Mouse (Mus musculus): Measurements from ENCODE around the gene Prkn.

Prkn gene

DNA sequence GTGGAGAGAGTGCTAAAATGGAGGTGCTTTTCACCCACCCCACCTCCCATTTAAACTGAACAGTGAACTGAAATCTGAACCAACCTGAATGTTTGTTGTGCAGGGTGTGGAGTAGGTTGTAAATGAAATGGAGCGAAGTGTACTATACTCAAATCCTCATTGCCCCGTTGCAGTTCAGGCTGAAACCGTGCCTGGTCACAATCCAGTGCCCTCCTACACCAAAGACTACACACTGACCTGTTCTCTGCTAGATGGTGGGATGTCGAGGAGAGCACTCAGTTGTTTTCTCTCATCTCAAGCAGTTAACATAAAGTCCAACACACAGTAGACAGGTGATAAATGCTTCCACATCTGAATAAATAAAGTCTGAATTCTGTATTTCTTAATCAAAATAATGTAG lies 574.1 kb downstream of the Prkn start:
- DNase-seq, result no peak

DNA sequence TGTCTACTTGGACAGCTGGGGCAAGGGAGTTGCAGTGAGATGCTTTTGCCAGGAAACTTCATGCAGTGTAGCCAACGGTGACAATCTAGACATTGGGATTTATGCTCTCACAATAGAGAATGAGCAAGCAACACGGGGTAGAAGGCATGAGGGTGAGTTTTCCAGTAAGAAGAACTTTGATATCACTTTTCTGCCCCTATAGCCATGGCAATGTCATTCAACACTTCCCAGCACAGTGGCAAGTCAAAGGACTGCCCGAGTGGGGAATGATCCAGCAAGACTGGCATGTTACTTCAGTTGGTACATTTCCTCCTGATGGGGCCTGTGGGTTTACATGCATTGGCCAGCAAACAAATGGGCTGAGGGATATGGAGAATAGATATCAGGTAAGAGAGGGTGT lies 577.0 kb downstream of the Prkn start:
- DNase-seq, result no peak

GRCm38 (mm10) chr17:11419484-11419883 lies 579.3 kb downstream of the Prkn start:
- DNase-seq, result no peak

DNA sequence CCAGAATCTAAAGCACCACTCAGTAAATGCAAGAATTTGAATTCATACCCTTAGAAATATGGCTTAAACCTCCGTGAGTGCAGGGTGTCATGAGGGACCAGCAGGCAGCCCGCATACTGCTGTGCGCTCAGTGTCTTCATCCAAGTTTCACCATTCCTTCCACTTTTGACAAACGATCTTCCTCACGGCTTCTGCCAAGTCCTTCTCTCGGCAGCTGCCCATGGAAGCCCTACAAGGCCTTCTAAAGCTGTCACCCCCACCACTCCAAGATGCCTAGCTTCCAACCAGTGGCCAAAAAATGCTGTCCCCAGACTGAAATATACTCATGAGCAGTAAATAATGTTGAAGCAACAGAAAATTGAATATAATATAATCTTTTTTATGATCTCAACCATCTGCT lies 580.7 kb downstream of the Prkn start:
- DNase-seq, result no peak

DNA sequence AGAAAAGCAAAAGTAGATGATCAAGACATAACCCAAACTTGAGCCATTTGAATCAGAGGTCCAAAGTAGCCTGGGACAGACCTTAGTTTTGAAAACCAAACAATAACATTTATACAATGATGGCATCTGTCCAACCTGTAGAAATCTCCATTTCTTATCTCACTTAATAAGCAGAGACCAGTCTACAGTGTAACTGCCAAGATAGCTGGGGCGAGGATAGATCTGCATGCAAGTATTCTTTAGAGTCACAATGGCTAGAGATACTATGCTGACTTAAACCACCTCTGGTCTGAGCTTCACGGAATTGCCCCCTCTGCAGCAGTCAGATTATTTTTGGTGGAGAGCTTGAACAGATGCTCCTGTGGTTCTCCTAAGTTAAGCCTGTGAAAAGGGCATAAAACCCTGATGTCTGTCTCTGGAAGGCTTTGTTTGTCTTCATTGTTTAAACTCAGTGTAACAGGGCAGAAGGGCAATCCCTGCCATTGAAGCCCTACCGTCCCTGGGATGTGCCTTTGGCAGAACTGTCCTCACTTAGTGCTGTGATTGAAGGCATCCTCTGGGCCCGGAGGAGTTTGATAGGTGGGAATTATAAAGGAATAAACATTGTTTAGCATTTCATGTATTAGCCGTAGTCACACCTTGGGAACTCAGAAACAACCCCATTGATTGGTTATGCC lies 581.2 kb downstream of the Prkn start:
- no peak for DNase-seq

GRCm38 (mm10) chr17:11431323-11431722 lies 591.1 kb downstream of the Prkn start:
- no peak for DNase-seq

DNA sequence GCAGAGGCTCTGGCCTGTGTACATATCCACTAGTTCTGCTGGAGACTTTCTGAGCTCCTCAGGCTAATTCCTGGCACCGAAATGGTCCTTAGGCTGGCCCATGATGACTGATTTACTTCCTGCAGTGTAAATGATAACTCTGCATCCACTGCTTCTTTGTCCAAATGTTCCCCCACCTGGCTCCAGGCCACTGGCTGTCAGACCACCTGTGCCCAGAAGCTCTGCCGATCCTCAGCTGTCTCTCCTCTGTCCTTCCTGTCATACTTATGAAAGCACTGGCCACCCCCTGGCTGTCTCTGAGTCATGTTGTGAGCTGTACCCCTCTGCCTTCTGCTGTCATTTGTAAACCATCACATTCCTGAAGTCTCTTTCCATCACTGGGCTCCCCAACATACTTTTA lies 592.4 kb downstream of the Prkn start:
- no peak for DNase-seq

- no peak for DNase-seq
Measured at GRCm38 (mm10) chr17:11462721-11463120, 622.5 kb downstream of the Prkn start.

DNA sequence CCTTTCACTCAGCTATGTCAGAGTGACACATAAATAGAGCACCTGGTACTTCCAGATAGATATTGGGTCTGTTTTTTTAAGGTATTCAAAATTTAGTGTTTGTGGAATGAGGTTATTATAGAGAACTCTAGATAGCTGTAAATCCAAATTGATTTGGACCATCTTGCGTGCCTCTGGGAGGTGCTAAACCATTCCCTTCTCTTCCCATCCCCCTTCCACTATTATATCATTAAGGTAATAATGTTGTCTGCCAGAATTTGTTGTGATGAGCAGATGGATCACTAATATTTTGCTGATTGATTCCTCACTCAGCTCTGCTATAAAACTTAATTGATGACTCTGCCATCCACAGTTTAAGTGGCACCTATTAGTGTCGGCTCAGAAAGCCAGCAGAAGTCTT lies 625.9 kb downstream of the Prkn start:
- DNase-seq, result no peak

- no peak for DNase-seq
Measured at GRCm38 (mm10) chr17:11468624-11469023, 628.4 kb downstream of the Prkn start.

DNA sequence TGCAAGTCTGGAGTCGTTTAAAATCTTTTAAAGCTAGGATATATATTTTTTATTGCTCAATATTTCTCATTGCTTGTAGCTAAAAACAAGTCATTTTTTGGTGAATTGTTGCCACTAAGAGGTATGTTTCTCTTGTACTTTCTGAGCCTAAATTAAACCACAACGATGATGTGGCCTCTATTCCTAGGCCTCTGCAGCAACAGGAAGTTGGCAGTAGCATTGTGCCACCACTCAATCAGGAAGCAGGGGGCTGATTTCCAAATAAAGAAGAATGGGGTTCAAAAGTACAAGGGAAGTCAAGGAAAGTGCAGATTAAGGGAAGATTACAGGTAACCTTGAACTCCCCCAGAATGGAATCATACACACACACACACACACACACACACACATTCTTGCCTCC lies 642.8 kb downstream of the Prkn start:
- DNase-seq, result no peak

DNA sequence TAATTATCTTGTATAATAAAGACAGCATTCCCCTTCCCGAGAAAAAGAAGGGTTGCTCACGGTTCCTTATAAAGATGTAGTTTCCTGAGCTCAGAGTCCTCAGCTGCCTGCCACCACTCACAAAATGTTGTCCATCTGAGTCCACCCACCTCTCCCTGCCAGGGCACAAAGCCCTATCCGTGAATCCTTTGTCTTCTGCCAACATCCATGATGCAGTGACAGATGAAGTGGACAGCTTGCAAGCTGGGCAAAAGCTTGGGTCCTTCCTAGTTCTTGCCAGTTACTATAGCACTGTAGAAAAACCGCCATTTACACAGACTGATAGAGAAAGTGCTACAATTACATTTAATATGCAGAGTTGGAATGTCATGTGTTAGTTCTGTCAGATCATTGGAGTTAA lies 649.9 kb downstream of the Prkn start:
- DNase-seq, result no peak

GRCm38 (mm10) chr17:11502556-11502955 lies 662.4 kb downstream of the Prkn start:
- no peak for DNase-seq

GRCm38 (mm10) chr17:11504496-11504895 lies 664.3 kb downstream of the Prkn start:
- no peak for DNase-seq

DNA sequence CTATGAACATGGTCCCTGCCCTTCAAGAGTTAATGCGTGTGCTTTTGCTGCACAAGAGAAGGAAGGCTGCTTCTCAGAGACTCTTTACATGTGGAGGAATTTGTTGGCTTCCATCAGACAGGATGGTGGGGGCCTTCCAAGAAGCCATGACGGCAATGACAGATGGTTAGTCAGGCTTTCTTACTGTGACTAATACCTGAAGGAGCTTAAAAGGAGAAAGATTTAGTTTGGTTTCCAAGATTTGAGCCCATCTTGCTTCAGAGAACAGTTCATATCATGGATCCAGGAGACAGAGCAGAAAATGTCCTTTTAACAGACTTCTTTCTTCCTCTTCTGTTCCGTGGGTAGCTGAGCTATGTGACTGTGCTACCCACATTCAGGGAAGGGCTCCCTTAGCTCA lies 666.9 kb downstream of the Prkn start:
- no peak for DNase-seq

DNA sequence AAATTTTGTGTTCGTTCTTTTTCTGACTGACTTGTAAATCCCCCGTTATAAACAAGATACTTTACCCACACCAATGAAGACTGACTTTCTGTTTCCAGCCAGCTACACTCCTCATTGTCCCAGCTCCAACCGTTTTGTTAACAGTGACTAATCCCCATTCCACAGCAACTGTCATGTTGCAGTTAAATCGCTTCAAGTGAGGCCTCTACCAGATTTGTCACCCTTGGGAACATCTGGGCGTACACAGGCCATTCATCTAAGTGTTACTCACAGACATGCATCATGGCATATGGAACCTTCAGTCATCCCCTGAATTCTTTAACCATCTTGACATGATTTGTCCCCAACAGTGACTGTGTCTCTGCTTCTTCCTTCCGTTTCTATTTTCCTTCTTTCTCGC lies 669.9 kb downstream of the Prkn start:
- no peak for DNase-seq

- no peak for DNase-seq
Measured at GRCm38 (mm10) chr17:11514032-11514761, 674.0 kb downstream of the Prkn start.

GRCm38 (mm10) chr17:11515619-11516018 lies 675.4 kb downstream of the Prkn start:
- no peak for DNase-seq

GRCm38 (mm10) chr17:11516165-11516564 lies 676.0 kb downstream of the Prkn start:
- no peak for DNase-seq

- DNase-seq, result no peak
Measured at GRCm38 (mm10) chr17:11532066-11532465, 691.9 kb downstream of the Prkn start.

DNA sequence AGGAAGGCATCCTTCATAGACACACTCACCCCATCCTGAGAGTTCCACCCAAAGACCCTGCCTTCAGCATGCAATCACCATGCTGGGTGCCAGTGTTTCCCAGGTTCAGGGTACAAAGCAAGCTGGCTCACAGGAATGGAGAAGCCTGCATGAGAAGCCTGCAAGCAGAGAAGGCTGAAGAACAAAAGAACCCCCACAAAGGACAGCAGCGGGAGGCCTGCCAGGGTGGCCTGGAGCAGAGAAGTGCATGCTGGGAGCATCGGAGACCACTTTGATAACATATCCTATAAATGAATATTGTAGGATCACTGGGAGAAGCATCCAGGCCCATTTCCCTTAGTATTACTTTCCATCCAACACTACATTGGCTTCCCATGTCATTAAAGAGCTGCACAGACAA lies 692.6 kb downstream of the Prkn start:
- no peak for DNase-seq

- DNase-seq, result no peak
Measured at GRCm38 (mm10) chr17:11533835-11534234, 693.7 kb downstream of the Prkn start.

- no peak for DNase-seq
Measured at GRCm38 (mm10) chr17:11538826-11539225, 698.6 kb downstream of the Prkn start.

DNA sequence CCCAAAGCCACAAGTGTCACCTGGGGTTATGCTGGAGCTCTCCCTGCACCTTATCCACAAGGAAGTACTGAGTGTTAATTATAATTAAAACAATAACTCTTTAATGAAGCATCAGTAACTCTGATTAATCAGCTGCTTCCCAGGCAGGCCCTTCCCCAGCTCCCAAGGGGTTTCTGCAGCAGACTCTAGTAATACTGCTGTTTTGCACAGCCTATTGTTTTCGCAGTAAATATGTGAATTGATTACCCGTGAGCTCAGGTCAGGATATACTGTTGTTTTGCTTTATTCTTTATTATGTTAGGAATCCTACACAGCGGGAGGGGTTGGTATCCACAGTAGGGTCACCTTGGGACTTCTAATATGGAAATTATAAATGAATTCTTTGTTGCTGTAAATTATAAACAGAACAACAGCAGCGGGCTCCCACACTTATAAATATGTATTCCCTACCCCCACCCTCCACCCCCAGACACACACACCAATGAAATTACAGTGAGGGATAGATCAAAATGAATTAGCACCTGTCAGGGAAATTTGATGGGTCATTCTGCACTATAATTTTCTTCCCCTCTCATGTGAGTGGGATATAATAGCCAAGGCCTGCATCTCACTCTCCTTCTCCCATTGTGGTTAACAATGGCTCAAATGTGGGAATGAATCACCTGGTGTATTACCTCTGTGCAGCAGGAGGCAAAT lies 701.9 kb downstream of the Prkn start:
- no peak for DNase-seq

Data from kidney, postnatal 25 days (tissue).